Mouse (Mus musculus) gastrocnemius, adult 18-20 months (tissue): ENCODE data around the gene Focad. TPM values are rescaled to one million over a fixed set of nuclear protein-coding genes. Genes with fewer than 3 reads are reported as not detected.

Experiments
- DNase-seq: peaks from one replicate; pipeline ENCODE4 v3.0.0; 2021; ENCODE audit warnings: low spot score
- long read RNA-seq, 2 experiments: library from polyadenylated mRNA; stranded (forward); transcript quantifications; one replicate each; pipeline ENCODE4 v2.0.0; 2021
- total RNA-seq, 2 experiments: library from RNA; stranded (reverse); gene quantifications; 2 replicates each; pipeline ENCODE4 v1.2.3; 2021

Gene Focad
- total RNA-seq, result 10 to 100 TPM; 10.9 to 11.4 TPM
- long read RNA-seq, experiment 1, full-length matches to known transcripts, result 5 of 17 reads
- long read RNA-seq, experiment 1, partial matches to known transcripts, result 7 of 17 reads
- long read RNA-seq, experiment 1, other reads (novel, unspliced or antisense), result 5 of 17 reads
- long read RNA-seq, experiment 2, full-length matches to known transcripts, result 9 of 19 reads
- long read RNA-seq, experiment 2, partial matches to known transcripts, result 7 of 19 reads
- long read RNA-seq, experiment 2, other reads (novel, unspliced or antisense), result 3 of 19 reads

GRCm38 (mm10) chr4:88094062-88094767 is at the start of gene Focad:
Gene Focad (plus strand): TSS chr4:88094629.
- peak; percentile 98 for DNase-seq

GRCm38 (mm10) chr4:88045151-88045550 is 49.3 kb upstream of the Focad start:
- no peak for DNase-seq

GRCm38 (mm10) chr4:88046280-88046679 is 48.1 kb upstream of the Focad start:
- DNase-seq, result no peak

DNA sequence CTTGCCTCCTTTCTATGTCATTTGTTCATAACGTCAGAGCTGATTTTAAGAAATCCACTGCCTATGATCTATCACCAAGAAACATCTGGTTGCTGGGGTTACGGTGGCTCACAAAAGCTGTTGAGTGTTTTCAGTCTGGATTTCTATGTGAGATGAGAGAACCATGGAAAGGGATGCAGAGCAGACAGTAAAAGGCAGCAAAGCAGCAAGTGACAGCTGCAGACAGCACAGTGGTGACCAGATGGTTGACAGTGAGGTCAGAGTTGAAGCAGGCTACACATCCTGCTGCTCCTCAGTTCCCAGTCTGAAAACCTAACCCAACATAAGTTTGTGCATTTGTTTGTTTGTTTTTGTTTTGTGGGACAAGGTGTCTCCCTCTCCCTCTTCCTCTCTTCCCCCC is 19.0 kb upstream of the Focad start:
- DNase-seq, result no peak

GRCm38 (mm10) chr4:88078983-88079382 is 15.4 kb upstream of the Focad start:
- DNase-seq, result no peak

DNA sequence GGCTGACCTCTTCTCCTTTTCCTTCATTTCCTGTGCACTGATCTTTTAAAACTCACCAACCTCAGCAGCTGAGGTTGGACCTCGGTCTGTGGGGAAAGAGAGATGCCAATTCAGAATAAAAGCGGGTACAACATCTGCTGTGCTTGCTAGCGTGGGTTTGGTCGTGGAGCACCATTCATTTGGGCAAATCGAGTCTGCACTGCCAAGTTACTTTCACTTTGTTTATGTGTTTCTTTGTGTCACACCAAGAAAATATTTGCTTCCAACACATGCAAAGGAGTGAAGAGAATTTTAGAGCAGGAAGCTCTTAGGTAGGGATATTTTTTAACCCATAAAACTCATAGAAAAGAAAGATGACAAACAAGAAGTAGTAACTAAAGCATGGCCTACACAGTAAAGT is 13.0 kb upstream of the Focad start:
- DNase-seq, result no peak

GRCm38 (mm10) chr4:88081885-88082284 is 12.5 kb upstream of the Focad start:
- no peak for DNase-seq

DNA sequence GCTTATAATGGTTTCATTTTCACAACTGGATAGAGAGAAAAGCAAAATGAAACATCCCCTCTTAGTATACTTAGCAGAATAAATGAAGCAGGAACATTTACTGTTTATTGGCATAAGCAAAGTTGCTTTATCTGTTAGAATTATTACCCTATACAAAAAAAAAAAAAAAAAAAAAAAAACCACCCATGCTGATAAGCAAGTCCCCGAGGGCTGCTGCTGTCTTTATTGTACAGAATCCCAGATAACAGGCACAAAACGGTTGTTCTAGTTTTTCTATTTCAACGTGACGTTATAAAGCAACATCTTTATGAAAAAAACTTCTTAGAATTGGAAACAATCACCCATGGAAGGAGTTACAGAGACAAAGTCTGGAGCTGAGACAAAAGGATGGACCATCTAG is 12.0 kb upstream of the Focad start:
- DNase-seq, result no peak

GRCm38 (mm10) chr4:88083781-88084180 is 10.6 kb upstream of the Focad start:
- DNase-seq, result no peak

DNA sequence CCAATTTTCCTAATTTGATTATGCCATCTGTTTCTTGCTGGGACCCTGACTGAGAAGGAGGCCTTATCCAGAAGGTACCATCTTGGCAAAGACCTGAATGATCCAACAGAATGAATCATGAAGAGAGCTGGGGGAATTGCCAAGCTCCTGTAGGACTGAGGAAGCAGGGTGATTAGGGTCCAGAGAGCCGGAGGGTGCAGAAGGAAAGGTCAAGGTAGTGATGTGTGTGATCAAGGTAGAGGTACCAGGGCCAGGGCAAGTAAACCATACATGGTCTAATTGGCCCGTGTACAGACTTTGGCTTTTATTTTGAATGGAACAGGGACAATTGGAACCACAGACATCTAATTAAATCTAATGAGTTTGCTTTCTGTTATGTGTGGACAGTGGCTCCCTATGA is 4.1 kb upstream of the Focad start:
- DNase-seq, result no peak

- no peak for DNase-seq
Observed at GRCm38 (mm10) chr4:88094768-88095420, 465 bp downstream of the Focad start.

DNA sequence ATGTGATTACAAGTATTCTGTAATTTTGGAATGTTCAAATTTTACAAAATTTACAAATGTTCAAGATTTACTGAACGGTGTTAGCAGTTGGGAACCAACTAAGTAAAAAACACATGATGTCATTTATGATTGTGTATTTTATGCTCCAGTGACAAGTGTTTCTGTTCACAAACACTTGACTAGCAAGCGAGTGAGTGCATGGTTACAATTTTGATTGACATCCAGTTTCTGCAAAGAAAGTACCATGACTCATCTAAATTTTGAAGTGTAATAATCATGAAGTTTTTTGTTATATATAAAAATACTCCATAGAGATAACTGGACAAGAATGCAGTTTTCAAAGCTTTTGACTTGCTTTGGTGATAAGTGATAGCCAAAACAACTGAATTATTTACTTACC is 1.3 kb downstream of the Focad start:
- DNase-seq, result no peak

DNA sequence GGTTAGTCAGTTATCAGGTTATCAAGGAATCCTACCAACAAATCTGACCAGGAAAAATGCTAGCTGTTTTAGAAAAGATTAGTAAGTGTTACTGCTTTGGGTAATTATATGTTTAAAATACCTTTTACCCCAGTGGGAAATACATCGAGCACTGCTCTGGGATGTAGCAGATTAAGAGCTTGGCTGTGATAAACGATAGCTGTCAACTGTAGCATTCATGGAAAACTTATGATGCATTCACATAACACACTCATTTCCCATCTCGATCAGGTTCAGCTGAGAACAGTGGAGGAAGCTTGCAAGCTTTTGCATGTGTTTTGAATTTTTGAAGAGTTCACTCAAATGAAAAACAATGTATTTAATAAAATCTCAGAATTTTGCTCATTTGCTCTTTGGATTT is 14.2 kb downstream of the Focad start:
- DNase-seq, result no peak

- DNase-seq, result no peak
Observed at GRCm38 (mm10) chr4:88117331-88117730, 22.9 kb downstream of the Focad start.

DNA sequence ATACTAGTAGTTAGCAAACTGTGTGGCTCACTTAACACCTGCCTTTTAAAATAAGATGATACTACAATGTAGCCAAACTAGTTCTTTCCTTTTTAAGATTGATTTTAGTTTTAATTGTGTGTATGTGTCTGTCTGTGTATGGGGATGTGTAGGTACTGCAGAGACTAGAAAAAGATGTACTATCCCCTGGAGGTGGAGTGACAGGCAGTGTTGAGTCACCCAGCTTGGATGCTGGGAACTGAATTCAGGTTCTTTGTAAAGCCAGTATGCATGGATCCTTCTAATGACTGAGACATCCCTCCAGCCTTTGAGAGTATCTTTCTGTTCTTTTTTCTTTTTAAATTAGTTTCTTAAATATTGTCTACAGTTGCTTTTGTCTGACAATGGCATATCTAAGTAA is 23.5 kb downstream of the Focad start:
- DNase-seq, result no peak

DNA sequence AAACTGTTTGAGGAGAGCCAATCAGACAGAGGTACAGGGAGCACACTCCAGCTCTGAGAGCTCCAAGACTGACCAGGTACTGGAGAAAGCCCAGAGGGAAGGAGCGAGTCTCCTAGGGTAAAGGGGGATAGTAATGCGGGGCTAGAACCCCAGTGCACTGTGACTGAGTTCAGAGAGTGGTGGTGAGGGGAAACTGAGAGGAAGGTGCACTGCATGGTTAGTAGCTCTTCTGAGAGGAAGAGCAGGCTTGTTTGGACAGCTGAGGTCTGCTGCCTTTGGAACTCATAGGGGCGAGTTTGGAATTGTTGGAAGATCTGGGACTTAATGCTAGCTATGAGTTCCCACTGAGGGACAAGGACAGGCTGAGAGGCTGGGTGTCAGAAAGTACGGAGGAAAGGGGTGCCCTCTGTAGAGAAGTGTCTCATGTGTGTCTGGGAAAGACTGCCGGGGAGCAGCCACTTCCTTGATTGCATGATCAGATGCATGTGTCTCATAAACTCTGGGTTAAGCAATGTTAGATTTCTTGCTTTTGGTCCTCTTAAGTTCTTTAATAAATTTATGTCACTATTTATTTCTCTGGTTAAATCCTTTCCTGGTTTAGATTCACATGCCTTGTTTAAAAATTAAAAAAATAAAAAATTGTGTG is 24.4 kb downstream of the Focad start:
- DNase-seq, result no peak

GRCm38 (mm10) chr4:88120091-88120490 is 25.7 kb downstream of the Focad start:
- DNase-seq, result no peak

DNA sequence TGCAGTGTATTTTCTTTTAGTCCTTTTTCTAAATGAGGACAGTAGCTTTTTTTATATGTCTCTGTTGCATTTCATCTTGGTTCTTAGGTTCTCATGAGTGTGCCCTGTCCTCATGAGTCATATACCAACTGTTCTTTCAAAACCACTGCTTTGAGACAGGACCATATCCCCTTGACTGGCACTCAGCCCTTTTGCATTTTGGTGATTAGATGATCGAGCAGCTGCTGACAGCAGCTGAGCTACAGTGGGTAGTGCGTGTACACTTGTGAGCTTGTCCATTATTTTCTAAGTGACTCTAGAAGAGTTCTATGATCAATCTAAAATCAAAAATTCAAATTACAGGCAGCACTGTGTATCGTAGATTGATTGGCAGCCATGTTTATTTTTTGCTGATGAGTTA is 28.0 kb downstream of the Focad start:
- DNase-seq, result no peak

GRCm38 (mm10) chr4:88135936-88136335 is 41.5 kb downstream of the Focad start:
- DNase-seq, result no peak

DNA sequence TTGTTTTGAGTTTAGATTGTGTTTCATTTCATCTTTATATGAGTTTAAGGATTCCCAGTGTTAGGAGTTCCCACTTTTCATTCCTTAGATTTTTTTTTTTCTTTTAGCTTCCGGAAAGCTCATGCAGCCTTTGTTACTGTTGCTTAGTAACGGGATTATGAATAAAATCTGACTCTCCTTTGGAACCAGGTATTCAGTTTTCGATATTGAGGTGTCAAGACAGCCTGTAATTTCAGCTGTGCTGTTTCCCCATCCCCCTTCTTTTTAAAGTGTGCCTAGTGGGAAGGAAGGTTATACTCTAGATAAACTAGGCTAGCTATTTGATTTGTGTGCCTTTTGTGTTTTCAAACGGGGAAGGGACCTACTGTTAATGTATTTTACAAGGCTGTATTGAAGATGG is 42.1 kb downstream of the Focad start:
- no peak for DNase-seq

DNA sequence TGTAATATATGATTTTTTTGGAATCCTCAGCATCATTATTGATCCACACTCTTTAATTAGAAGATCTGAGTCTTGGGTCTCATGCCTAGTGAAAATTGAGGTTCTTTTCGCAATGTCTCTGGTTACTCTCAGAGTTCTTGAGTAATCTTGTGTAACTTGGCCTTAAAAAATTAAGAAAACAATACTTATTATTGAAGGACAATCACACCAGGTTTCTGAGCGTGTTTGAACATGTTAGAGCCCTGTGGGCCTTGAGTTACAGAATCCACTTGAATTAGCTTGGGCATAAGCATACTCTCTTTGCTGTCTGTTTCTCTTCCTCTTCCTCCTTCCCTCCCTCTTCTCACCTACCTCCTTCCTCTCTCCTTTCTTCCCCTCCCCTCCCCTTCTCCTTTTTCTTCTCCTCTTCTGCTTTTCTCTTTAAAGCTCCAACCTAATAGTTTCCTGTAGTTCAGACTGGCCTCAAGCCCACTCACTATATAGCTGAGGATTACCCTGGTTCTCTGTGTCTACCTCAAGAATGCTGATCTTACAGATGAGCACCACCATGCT is 44.0 kb downstream of the Focad start:
- DNase-seq, result no peak

DNA sequence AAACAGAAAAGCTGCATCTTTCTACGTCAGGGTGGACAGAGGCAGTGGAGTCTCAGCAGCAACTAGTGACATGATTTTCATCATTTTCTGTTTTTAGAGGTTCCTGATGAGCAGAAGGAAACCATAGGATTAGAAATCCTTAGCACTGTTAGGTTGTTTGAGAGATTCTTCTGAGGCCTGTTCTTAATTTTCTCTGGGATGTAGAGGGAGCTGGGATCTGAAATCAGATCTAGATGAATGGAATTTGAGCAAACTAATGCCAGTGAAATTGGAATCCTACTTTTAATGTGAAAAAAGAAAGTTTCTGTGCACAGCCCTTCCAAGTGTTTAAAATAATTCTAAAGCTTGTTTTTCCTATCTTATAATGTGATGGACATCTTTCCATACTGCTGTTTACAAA is 55.0 kb downstream of the Focad start:
- no peak for DNase-seq
